Mouse (Mus musculus) spleen, embryonic (tissue): ENCODE measurements around the gene Fam168a.

Experiments
- CTCF ChIA-PET: fragments of 350-600 bp; sonication (Branson Sonifier 250); formaldehyde crosslinking; loops from one replicate; lab custom pipeline; 2022; lab: Charles Lee

Fam168a gene

GRCm38 (mm10) chr7:100770669-100771341 is 64.4 kb downstream of the Fam168a start:
- CTCF ChIA-PET, result no interaction called here

GRCm38 (mm10) chr7:100774189-100774588 is 67.8 kb downstream of the Fam168a start:
- CTCF ChIA-PET, result no interaction called here

GRCm38 (mm10) chr7:100775810-100776209 is 69.4 kb downstream of the Fam168a start:
- CTCF ChIA-PET, result no interaction called here

GRCm38 (mm10) chr7:100780192-100780591 is 73.8 kb downstream of the Fam168a start:
- CTCF ChIA-PET, result no interaction called here

GRCm38 (mm10) chr7:100784650-100785049 is 78.2 kb downstream of the Fam168a start:
- CTCF ChIA-PET, result no interaction called here

- CTCF ChIA-PET, result no interaction called here
Measured at GRCm38 (mm10) chr7:100785426-100785825, 79.0 kb downstream of the Fam168a start.

GRCm38 (mm10) chr7:100786078-100786477 is 79.6 kb downstream of the Fam168a start:
- CTCF ChIA-PET, result no interaction called here

GRCm38 (mm10) chr7:100788291-100788690 is 81.9 kb downstream of the Fam168a start:
- CTCF ChIA-PET, result no interaction called here

GRCm38 (mm10) chr7:100798810-100799209 is 92.4 kb downstream of the Fam168a start:
- CTCF ChIA-PET, result no interaction called here

GRCm38 (mm10) chr7:100805391-100805790 is 99.0 kb downstream of the Fam168a start:
- CTCF ChIA-PET, result no interaction called here

- CTCF ChIA-PET, result no interaction called here
Measured at GRCm38 (mm10) chr7:100811912-100812311, 105.5 kb downstream of the Fam168a start.

GRCm38 (mm10) chr7:100812641-100813040 is 106.2 kb downstream of the Fam168a start:
- CTCF ChIA-PET, result no interaction called here

- CTCF ChIA-PET, result no interaction called here
Measured at GRCm38 (mm10) chr7:100815900-100816570, 109.6 kb downstream of the Fam168a start.

- CTCF ChIA-PET, result interaction anchor here (0.7 kb wide), 1 partner anchor 1302 kb away, joined by 3 read pairs; no protein-coding TSS in a partner anchor
Measured at GRCm38 (mm10) chr7:100816759-100817441, 110.5 kb downstream of the Fam168a start.

- CTCF ChIA-PET, result no interaction called here
Measured at GRCm38 (mm10) chr7:100817442-100817760, 111.0 kb downstream of the Fam168a start.

- CTCF ChIA-PET, result no interaction called here
Measured at GRCm38 (mm10) chr7:100818401-100819064, 112.1 kb downstream of the Fam168a start.

- CTCF ChIA-PET, result interaction anchor here (0.6 kb wide), 1 partner anchor 291 kb away, joined by 12 read pairs; no protein-coding TSS in a partner anchor
Measured at GRCm38 (mm10) chr7:100824661-100825060, 118.2 kb downstream of the Fam168a start.

- CTCF ChIA-PET, result no interaction called here
Measured at GRCm38 (mm10) chr7:100828549-100828948, 122.1 kb downstream of the Fam168a start.

- CTCF ChIA-PET, result no interaction called here
Measured at GRCm38 (mm10) chr7:100833859-100834258, 127.4 kb downstream of the Fam168a start.

GRCm38 (mm10) chr7:100835168-100835567 is 128.7 kb downstream of the Fam168a start:
- CTCF ChIA-PET, result no interaction called here

GRCm38 (mm10) chr7:100835711-100836110 is 129.3 kb downstream of the Fam168a start:
- CTCF ChIA-PET, result no interaction called here

GRCm38 (mm10) chr7:100836657-100837056 is 130.2 kb downstream of the Fam168a start:
- CTCF ChIA-PET, result no interaction called here
